Mouse (Mus musculus): ENCODE measurements around the gene Vps4a. TPM values are rescaled to one million over a fixed set of nuclear protein-coding genes. Genes with fewer than 3 reads are reported as not detected.

The Vps4a gene
- polyA plus RNA-seq, 1 experiment from 2014 or later, result 59.6 TPM

GRCm38 (mm10) chr8:107074128-107074527 is 43.1 kb downstream of the Vps4a start:
- Histone ChIP-seq H3K4me3 (ENCODE audit: low read depth, low read length) (no peak overlapping the region), H3K36me3 (ENCODE audit: insufficient read depth, low read length) (peaks cover 32% of the 10 kb centered on the region; the same call in 1 of the 2 replicates), H3K4me2 (replicated peaks; ENCODE audit: low read depth, low read length) (no peak overlapping the region), H3K27me3 (replicated peaks; ENCODE audit: insufficient read depth, low read length) (no peaks in the 10 kb centered on the region), H3K4me1 (ENCODE audit: insufficient read depth, low read depth, low read length) (no peaks in the 10 kb centered on the region), H3K9me3 (ENCODE audit: low read length) (no peaks in the 10 kb centered on the region), H3K27ac (ENCODE audit: low read length) (no peak overlapping the region), H3K9ac (replicated peaks; ENCODE audit: low read depth) (no peak overlapping the region)
- WGBS, result 96% methylated on average over 1 of the region's 1 CpGs
- DNase-seq (ENCODE audit: low spot score), result no peak
- TF ChIP-seq EP300 (IDR thresholded peaks at IDR 0.05) (no peak), CTCF (IDR thresholded peaks at IDR 0.05) (no peak)
- ATAC-seq, result no peak

DNA sequence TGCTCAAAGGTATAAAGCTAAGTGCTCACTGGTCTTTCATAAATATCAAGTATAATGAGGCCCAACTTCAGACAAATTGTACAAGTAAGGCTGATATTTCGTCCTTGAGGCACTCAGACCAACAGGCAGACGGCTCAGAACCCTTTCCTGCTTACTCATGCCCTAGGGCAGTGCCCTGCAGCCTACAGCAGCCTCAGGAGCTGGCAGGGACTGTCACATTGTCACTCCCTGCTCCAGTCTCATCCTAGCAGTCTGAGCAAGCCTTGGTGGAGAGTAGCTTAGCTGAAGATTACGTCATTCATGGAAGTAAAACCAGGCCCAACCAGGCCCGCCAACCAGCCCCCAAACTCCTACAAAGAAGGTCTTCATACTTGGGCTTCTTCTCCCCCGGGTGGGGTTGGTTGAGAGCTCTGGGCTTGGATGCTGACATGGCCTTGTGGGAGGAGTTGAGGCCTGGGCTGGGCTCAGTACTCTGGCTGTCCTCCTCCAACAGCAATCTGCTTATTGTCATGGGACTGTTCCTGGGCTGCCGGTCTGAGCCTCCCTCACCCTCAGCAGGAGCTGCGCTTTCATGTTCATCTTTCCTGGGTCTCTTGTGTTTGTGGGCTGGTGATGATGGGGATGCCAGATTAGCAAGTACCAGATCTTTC is 45.3 kb downstream of the Vps4a start:
- Histone ChIP-seq H3K9me3 (ENCODE audit: low read length) (no peaks in the 10 kb centered on the region), H3K4me2 (replicated peaks; ENCODE audit: low read depth, low read length) (no peak overlapping the region), H3K4me3 (ENCODE audit: low read depth, low read length) (no peak overlapping the region), H3K36me3 (ENCODE audit: insufficient read depth, low read length) (peaks cover 31% of the 10 kb centered on the region; the same call in 1 of the 2 replicates), H3K27me3 (replicated peaks; ENCODE audit: insufficient read depth, low read length) (no peaks in the 10 kb centered on the region), H3K4me1 (ENCODE audit: insufficient read depth, low read depth, low read length) (no peaks in the 10 kb centered on the region), H3K27ac (ENCODE audit: low read length) (no peak overlapping the region), H3K9ac (replicated peaks; ENCODE audit: low read depth) (no peak overlapping the region)
- TF ChIP-seq EP300 (IDR thresholded peaks at IDR 0.05) (no peak), CTCF (IDR thresholded peaks at IDR 0.05) (no peak)
- WGBS, result 90% methylated on average over 7 of the region's 7 CpGs
- no peak for ATAC-seq
- DNase-seq (ENCODE audit: low spot score), result no peak

- Histone ChIP-seq H3K9me3 (ENCODE audit: low read length) (no peaks in the 10 kb centered on the region), H3K4me3 (ENCODE audit: low read depth, low read length) (no peak overlapping the region), H3K4me2 (replicated peaks; ENCODE audit: low read depth, low read length) (no peak overlapping the region), H3K4me1 (ENCODE audit: insufficient read depth, low read depth, low read length) (no peaks in the 10 kb centered on the region), H3K36me3 (ENCODE audit: insufficient read depth, low read length) (peaks cover 7% of the 10 kb centered on the region; the same call in 1 of the 2 replicates), H3K9ac (replicated peaks; ENCODE audit: low read depth) (no peak overlapping the region), H3K27ac (ENCODE audit: low read length) (no peak overlapping the region), H3K27me3 (replicated peaks; ENCODE audit: insufficient read depth, low read length) (no peaks in the 10 kb centered on the region)
- DNase-seq (ENCODE audit: low spot score), result no peak
- WGBS, result 98% methylated on average over 17 of the region's 17 CpGs
- TF ChIP-seq CTCF (IDR thresholded peaks at IDR 0.05) (peak; percentile 49), EP300 (IDR thresholded peaks at IDR 0.05) (no peak)
- ATAC-seq, result no peak
Observed at GRCm38 (mm10) chr8:107085358-107085757, 54.3 kb downstream of the Vps4a start.

DNA sequence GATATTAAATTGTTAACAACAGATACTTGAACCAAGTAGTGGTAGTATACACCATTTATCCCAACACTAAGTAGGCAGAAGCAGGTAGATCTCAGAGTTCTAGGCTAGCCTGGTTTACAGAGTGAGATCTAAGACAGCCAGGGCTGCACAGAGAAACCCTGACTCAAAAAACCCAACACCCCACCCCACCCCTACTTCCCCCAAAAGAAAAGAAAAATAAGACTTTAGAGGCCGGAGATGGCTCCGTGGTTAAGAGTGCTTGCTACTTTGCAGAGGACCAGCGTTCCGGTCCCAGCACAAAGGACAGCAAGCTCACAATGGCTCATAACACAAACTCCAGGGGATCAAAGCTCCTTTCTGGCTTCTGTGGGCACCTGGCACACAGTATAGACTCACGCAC is 55.0 kb downstream of the Vps4a start:
- no peak for ATAC-seq

GRCm38 (mm10) chr8:107088526-107089063 is 57.6 kb downstream of the Vps4a start:
- H3K4me2 ChIP-seq (replicated peaks; ENCODE audit: low read depth, low read length), result no peak overlapping the region
- no peak for ATAC-seq
- no peaks in the 10 kb centered on the region for H3K4me1 ChIP-seq (ENCODE audit: insufficient read depth, low read depth, low read length)
- 95% methylated on average over 5 of the region's 5 CpGs for WGBS
- no peaks in the 10 kb centered on the region for H3K9me3 ChIP-seq (ENCODE audit: low read length)
- no peak overlapping the region for H3K4me3 ChIP-seq (ENCODE audit: low read depth, low read length)
- no peak overlapping the region for H3K9ac ChIP-seq (replicated peaks; ENCODE audit: low read depth)
- H3K27ac ChIP-seq (ENCODE audit: low read length), result no peak overlapping the region
- H3K27me3 ChIP-seq (replicated peaks; ENCODE audit: insufficient read depth, low read length), result no peaks in the 10 kb centered on the region
- 0 out of 2 replicates have a peak, but pooled peaks cover 4% of the 10 kb centered on the region for H3K36me3 ChIP-seq (ENCODE audit: insufficient read depth, low read length)
- DNase-seq (ENCODE audit: low spot score), result no peak
- TF ChIP-seq CTCF (IDR thresholded peaks at IDR 0.05) (no peak), EP300 (IDR thresholded peaks at IDR 0.05) (no peak)

More for the DNA sequence above, 55.0 kb downstream of the Vps4a start:
- no peaks in the 10 kb centered on the region for H3K27me3 ChIP-seq (replicated peaks; ENCODE audit: insufficient read depth, low read length)
- no peaks in the 10 kb centered on the region for H3K9me3 ChIP-seq (ENCODE audit: low read length)
- no peak for DNase-seq (ENCODE audit: low spot score)
- no peak overlapping the region for H3K9ac ChIP-seq (replicated peaks; ENCODE audit: low read depth)
- WGBS, result 99% methylated on average over 5 of the region's 5 CpGs
- no peaks in the 10 kb centered on the region for H3K4me1 ChIP-seq (ENCODE audit: insufficient read depth, low read depth, low read length)
- no peak for TF ChIP-seq EP300 (IDR thresholded peaks at IDR 0.05)
- TF ChIP-seq CTCF (IDR thresholded peaks at IDR 0.05), result no peak
- H3K4me3 ChIP-seq (ENCODE audit: low read depth, low read length), result no peak overlapping the region
- no peak overlapping the region for H3K4me2 ChIP-seq (replicated peaks; ENCODE audit: low read depth, low read length)
- peaks cover 9% of the 10 kb centered on the region; the same call in 1 of the 2 replicates for H3K36me3 ChIP-seq (ENCODE audit: insufficient read depth, low read length)
- H3K27ac ChIP-seq (ENCODE audit: low read length), result no peak overlapping the region

GRCm38 (mm10) chr8:107090531-107090930 is 59.5 kb downstream of the Vps4a start:
- no peak overlapping the region for H3K9ac ChIP-seq (replicated peaks; ENCODE audit: low read depth)
- no peak overlapping the region for H3K27ac ChIP-seq (ENCODE audit: low read length)
- peaks cover 4% of the 10 kb centered on the region for H3K4me1 ChIP-seq (ENCODE audit: insufficient read depth, low read depth, low read length)
- no peak for TF ChIP-seq CTCF (IDR thresholded peaks at IDR 0.05)
- no peak for TF ChIP-seq EP300 (IDR thresholded peaks at IDR 0.05)
- no peaks in the 10 kb centered on the region for H3K27me3 ChIP-seq (replicated peaks; ENCODE audit: insufficient read depth, low read length)
- H3K36me3 ChIP-seq (ENCODE audit: insufficient read depth, low read length), result 0 out of 2 replicates have a peak, but pooled peaks cover 4% of the 10 kb centered on the region
- ATAC-seq, result no peak
- 95% methylated on average over 7 of the region's 7 CpGs for WGBS
- H3K9me3 ChIP-seq (ENCODE audit: low read length), result no peaks in the 10 kb centered on the region
- no peak for DNase-seq (ENCODE audit: low spot score)
- no peak overlapping the region for H3K4me2 ChIP-seq (replicated peaks; ENCODE audit: low read depth, low read length)
- H3K4me3 ChIP-seq (ENCODE audit: low read depth, low read length), result no peak overlapping the region

Other genes starting within 250 kb of the Vps4a start
- gene Has3, start 161.0 kb upstream of the Vps4a start, polyA plus RNA-seq (2015; fragmentation: Nextera tagmentation; extraction: Ambion mirVana), result 0.13 and 0.32 TPM in 2 replicates
- 25.4 and 26.7 TPM in 2 replicates for gene Utp4, start 137.6 kb upstream of the Vps4a start, polyA plus RNA-seq (2015; fragmentation: Nextera tagmentation; extraction: Ambion mirVana)
- 13.4 and 16.3 TPM in 2 replicates for gene Sntb2, start 95.5 kb upstream of the Vps4a start, polyA plus RNA-seq (2015; fragmentation: Nextera tagmentation; extraction: Ambion mirVana)
- 26.7 and 27.3 TPM in 2 replicates for gene Pdf, start 17.4 kb downstream of the Vps4a start, polyA plus RNA-seq (2015; fragmentation: Nextera tagmentation; extraction: Ambion mirVana)
- 24.3 and 25.9 TPM in 2 replicates for gene Cog8, start 25.5 kb downstream of the Vps4a start, polyA plus RNA-seq (2015; fragmentation: Nextera tagmentation; extraction: Ambion mirVana)
- gene Nip7, start 25.7 kb downstream of the Vps4a start, polyA plus RNA-seq (2015; fragmentation: Nextera tagmentation; extraction: Ambion mirVana), result 33.5 and 37.3 TPM in 2 replicates
- gene Tmed6, start 34.4 kb downstream of the Vps4a start, polyA plus RNA-seq (2015; fragmentation: Nextera tagmentation; extraction: Ambion mirVana), result 2.3 and 2.4 TPM in 2 replicates
- 13.1 and 13.2 TPM in 2 replicates for gene Terf2, start 65.3 kb downstream of the Vps4a start, polyA plus RNA-seq (2015; fragmentation: Nextera tagmentation; extraction: Ambion mirVana)
- 58.4 and 63.1 TPM in 2 replicates for gene Cyb5b, start 119.4 kb downstream of the Vps4a start, polyA plus RNA-seq (2015; fragmentation: Nextera tagmentation; extraction: Ambion mirVana)

All from lung, postnatal 0 days (tissue).